Mouse (Mus musculus) myocyte (in vitro differentiated cells): ENCODE data around the gene Fam160b1. TPM values are rescaled to one million over a fixed set of nuclear protein-coding genes. Genes with fewer than 3 reads are reported as not detected.

Experiments used
- H3K27me3 ChIP-seq: one replicate; pipeline ENCODE4 v1.6.1; 2011; ENCODE audit not compliant: control insufficient read depth, insufficient read depth, insufficient read length
- H3K36me3 ChIP-seq: one replicate; pipeline ENCODE4 v1.6.1; 2011; ENCODE audit not compliant: control insufficient read depth, insufficient read depth
- H3K4me2 ChIP-seq: one replicate; pipeline ENCODE4 v1.6.1; 2011; ENCODE audit warnings: low read depth, control low read depth
- H3K4me3 ChIP-seq: one replicate; pipeline ENCODE4 v1.5.1; 2011; ENCODE audit warnings: mild to moderate bottlenecking, control low read depth, moderate library complexity
- H3K79me2 ChIP-seq: one replicate; pipeline ENCODE4 v1.6.1; 2011; ENCODE audit not compliant: control insufficient read depth, insufficient read depth
- H3ac ChIP-seq: one replicate; pipeline ENCODE4 v1.6.1; 2011; ENCODE audit not compliant: control insufficient read depth, insufficient read length
- CEBPB ChIP-seq: IDR thresholded peaks from 2 replicates; pipeline ENCODE4 v1.6.1; 2011; ENCODE audit warnings: mild to moderate bottlenecking, moderate library complexity; ENCODE audit not compliant: poor library complexity, insufficient read depth, severe bottlenecking
- E2F4 ChIP-seq: IDR thresholded peaks from one replicate; pipeline ENCODE4 v1.6.1; 2011; ENCODE audit warnings: mild to moderate bottlenecking, control low read depth, moderate library complexity; ENCODE audit not compliant: insufficient read depth
- MAX ChIP-seq: IDR thresholded peaks from one replicate; pipeline ENCODE4 v1.6.1; 2011; ENCODE audit warnings: low read depth, mild to moderate bottlenecking, control low read depth
- MYOD1 ChIP-seq, 3 experiments: IDR thresholded peaks; one replicate each; pipeline ENCODE4 v1.6.1; 2011; ENCODE audit warnings: control low read depth in 2 of 3, low read depth in 2 of 3, mild to moderate bottlenecking in 2 of 3, moderate library complexity in 1 of 3; ENCODE audit not compliant: insufficient read length in 2 of 3, control insufficient read depth in 1 of 3
- MYOG ChIP-seq, 3 experiments: IDR thresholded peaks; one replicate each; pipeline ENCODE4 v1.6.1; 2011; ENCODE audit warnings: control low read depth in 2 of 3, low read depth in 2 of 3, mild to moderate bottlenecking in 2 of 3; ENCODE audit not compliant: insufficient read length in 2 of 3, control insufficient read depth in 1 of 3, insufficient read depth in 1 of 3
- POLR2A ChIP-seq: IDR thresholded peaks from one replicate; pipeline ENCODE4 v1.6.1; 2011; ENCODE audit warnings: low read depth, mild to moderate bottlenecking, control low read depth, moderate library complexity; ENCODE audit not compliant: insufficient read length
- POLR2AphosphoS2 ChIP-seq: IDR thresholded peaks from one replicate; pipeline ENCODE4 v1.6.1; 2011; ENCODE audit warnings: low read depth, control low read depth; ENCODE audit not compliant: insufficient read length
- REST ChIP-seq: IDR thresholded peaks from one replicate; pipeline ENCODE4 v1.6.1; 2011; ENCODE audit warnings: mild to moderate bottlenecking, control low read depth, moderate library complexity; ENCODE audit not compliant: insufficient read depth, insufficient read length
- SRF ChIP-seq: IDR thresholded peaks from one replicate; pipeline ENCODE4 v1.6.1; 2011; ENCODE audit warnings: low read depth; ENCODE audit not compliant: control insufficient read depth, insufficient read length
- TCF12 ChIP-seq: IDR thresholded peaks from one replicate; pipeline ENCODE4 v1.6.1; 2011; ENCODE audit warnings: mild to moderate bottlenecking, control low read depth; ENCODE audit not compliant: poor library complexity, insufficient read depth, severe bottlenecking
- TCF3 ChIP-seq: IDR thresholded peaks from one replicate; pipeline ENCODE4 v1.6.1; 2011; ENCODE audit warnings: low read depth, control low read depth; ENCODE audit not compliant: insufficient read length
- USF1 ChIP-seq: IDR thresholded peaks from one replicate; pipeline ENCODE4 v1.6.1; 2011; ENCODE audit warnings: low read depth, mild to moderate bottlenecking, control low read depth, moderate library complexity
- polyA plus RNA-seq: library from polyadenylated mRNA; unstranded; fragments of >200 nt; fragmentation: generic; extraction: Trizol; gene quantifications from one replicate; pipeline ENCODE4 v1.2.1, GENCODE M21; 2012; ENCODE audit warnings: missing spikeins

The Fam160b1 gene
- polyA plus RNA-seq, 1 experiment: 7.1 TPM

DNA sequence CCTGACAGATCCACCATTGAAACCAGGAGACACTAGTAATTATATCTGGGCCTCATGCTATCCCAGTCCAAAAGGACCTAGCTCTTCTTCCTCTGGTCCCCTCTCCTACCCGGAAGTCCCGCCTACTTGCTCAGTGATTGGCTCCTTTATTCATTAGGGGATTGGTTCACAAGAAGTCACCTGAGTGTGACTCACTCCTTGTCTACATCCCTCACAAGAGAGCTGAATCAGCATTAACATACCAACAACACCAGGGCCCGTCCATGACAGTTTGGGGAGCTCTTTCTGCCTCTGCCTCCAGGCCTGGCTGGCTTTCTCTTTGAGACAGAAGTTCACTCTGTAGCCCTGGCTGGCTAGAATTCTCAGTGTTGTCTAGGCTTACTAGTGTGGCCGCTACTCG lies 14.7 kb downstream of the Fam160b1 start:
- TF ChIP-seq TCF3 (no peak), USF1 (peak; percentile 40), MYOD1 (IDR thresholded peaks at IDR 0.05; ENCODE audit: control insufficient read depth in 1 of 3, insufficient read length in 2 of 3, low read depth in 2 of 3) (no peak)

DNA sequence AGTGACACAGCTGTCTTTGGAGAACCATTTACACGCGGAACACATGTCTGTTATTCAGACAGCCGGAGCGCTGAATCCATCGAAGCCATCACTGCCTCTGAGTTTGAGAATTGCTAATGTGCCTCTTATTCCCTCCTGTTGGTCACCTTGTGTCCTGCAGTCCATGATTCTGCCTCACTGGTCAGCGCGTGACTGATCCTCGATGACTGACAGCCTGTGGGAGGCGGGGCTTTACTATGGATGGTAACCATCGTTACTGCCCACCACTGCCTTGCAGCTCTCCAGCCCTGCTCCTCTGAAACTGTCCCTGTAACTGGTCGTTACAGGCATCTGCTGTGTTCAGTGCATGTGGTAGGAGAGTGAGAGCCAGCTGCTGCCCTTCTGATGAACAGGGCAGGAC lies 15.3 kb downstream of the Fam160b1 start:
- Histone ChIP-seq H3K4me3 (no peak overlapping the region), H3K27me3 (no peaks in the 10 kb centered on the region), H3K36me3 (peaks cover 39% of the 10 kb centered on the region), H3ac (no peak overlapping the region), H3K79me2 (no peaks in the 10 kb centered on the region), H3K4me2 (no peak overlapping the region)
- no peak for TF ChIP-seq POLR2A
- no peak for TF ChIP-seq MYOD1 (IDR thresholded peaks at IDR 0.05; ENCODE audit: control insufficient read depth in 1 of 3, insufficient read length in 2 of 3, low read depth in 2 of 3)
- TF ChIP-seq MAX: no peak
- TF ChIP-seq POLR2AphosphoS2: no peak
- TF ChIP-seq TCF3: no peak
- TF ChIP-seq SRF: no peak
- TF ChIP-seq MYOG (IDR thresholded peaks at IDR 0.05; ENCODE audit: control insufficient read depth in 1 of 3, insufficient read depth in 1 of 3, insufficient read length in 2 of 3, low read depth in 2 of 3): no peak
- TF ChIP-seq CEBPB: no peak
- no peak for TF ChIP-seq TCF12
- TF ChIP-seq USF1: no peak
- TF ChIP-seq E2F4: no peak
- no peak for TF ChIP-seq REST

More for the DNA sequence above, 14.7 kb downstream of the Fam160b1 start:
- Histone ChIP-seq H3K79me2 (no peaks in the 10 kb centered on the region), H3K4me2 (no peak overlapping the region), H3K36me3 (peaks cover 37% of the 10 kb centered on the region), H3K4me3 (no peak overlapping the region), H3ac (no peak overlapping the region), H3K27me3 (no peaks in the 10 kb centered on the region)

DNA sequence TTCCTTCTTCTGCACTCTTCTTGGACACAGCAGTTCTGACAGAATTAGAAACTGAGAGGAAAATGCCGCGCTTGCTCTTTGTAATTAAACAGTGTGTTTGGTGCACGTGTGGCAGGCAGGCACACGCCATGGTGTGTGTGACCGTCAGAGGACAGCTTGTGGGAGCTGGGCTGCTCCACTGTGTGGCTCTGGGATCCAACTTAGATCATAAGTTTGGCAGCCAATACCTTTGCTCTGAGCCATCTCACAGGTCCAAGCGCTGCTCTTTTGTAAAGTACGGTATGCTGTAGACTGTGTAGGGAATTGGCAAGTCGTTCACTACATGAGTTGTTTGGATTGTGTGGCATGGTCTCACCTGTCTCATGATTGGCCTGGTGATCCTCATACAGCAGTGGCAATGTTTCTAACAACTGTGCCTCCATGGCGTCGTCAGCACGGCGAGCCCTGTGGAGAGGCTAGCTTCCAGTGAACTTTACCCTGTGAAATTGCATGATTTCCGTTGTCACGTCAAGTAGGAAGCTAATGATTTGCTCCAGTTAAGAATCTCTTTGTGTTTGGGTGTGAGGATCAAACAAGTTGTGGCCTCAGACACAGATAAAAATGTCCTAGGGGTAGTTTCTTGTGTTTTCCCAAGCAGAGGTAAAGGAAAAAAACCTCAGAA lies 16.7 kb downstream of the Fam160b1 start:
- no peak overlapping the region for H3K4me2 ChIP-seq
- H3K79me2 ChIP-seq: no peaks in the 10 kb centered on the region
- no peaks in the 10 kb centered on the region for H3K27me3 ChIP-seq
- H3K36me3 ChIP-seq: peaks cover 49% of the 10 kb centered on the region
- TF ChIP-seq POLR2A (no peak), E2F4 (no peak), MYOG (IDR thresholded peaks at IDR 0.05; ENCODE audit: control insufficient read depth in 1 of 3, insufficient read depth in 1 of 3, insufficient read length in 2 of 3, low read depth in 2 of 3) (no peak)
- H3K4me3 ChIP-seq: no peak overlapping the region
- H3ac ChIP-seq: no peak overlapping the region

DNA sequence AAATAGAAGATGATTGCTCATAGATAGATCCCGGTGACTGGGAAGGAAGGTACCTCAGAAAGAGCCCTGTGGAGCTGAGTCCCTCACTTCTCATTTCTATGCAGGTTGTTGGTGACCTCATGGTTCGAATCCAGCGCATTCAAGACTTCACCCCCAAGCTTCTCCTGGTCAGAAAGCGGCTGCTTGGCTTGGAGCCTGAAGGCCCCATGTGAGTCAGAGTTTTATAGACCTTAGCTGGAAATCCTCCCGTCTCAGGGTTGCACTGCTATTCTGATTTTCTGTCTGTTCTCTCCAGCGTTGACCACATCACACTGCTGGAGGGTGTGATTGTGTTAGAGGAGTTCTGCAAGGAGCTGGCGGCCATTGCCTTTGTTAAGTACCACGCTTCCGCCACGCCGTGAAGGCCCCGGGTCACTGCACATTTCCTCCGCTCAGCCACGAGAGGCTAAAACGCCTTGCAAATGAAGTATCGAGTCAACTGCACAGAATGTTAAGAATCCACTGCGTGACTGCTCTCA lies 25.8 kb downstream of the Fam160b1 start:
- Histone ChIP-seq H3ac (no peak overlapping the region), H3K36me3 (peaks cover 65% of the 10 kb centered on the region), H3K4me3 (no peak overlapping the region), H3K4me2 (no peak overlapping the region), H3K27me3 (no peaks in the 10 kb centered on the region), H3K79me2 (no peaks in the 10 kb centered on the region)
- TF ChIP-seq REST: no peak
- no peak for TF ChIP-seq TCF12
- TF ChIP-seq E2F4: no peak
- no peak for TF ChIP-seq MYOG (IDR thresholded peaks at IDR 0.05; ENCODE audit: control insufficient read depth in 1 of 3, insufficient read depth in 1 of 3, insufficient read length in 2 of 3, low read depth in 2 of 3)
- TF ChIP-seq TCF3: no peak
- TF ChIP-seq MYOD1 (IDR thresholded peaks at IDR 0.05; ENCODE audit: control insufficient read depth in 1 of 3, insufficient read length in 2 of 3, low read depth in 2 of 3): no peak
- TF ChIP-seq SRF: no peak
- no peak for TF ChIP-seq CEBPB
- no peak for TF ChIP-seq USF1
- TF ChIP-seq MAX: no peak
- TF ChIP-seq POLR2AphosphoS2: no peak
- no peak for TF ChIP-seq POLR2A

DNA sequence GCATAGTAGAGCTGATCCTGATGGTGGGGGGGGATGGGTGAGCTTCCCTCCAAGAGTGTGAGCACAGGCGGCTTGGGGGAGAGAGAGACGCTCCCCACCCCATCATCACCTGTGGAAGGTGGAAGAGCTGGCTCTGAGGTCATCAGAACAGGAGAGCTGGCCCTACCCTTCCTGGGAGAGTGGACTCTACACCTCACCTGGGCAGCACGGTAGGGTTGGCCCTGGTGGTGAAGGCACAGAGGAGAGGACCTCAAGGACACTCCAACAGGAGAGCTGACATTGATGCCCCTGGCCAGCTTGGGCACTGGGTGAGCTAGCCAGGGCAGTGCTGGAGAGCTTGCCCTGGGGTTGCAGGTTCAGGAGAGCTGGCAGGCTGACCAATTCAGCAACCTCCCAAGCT lies 31.1 kb downstream of the Fam160b1 start:
- Histone ChIP-seq H3K27me3 (no peaks in the 10 kb centered on the region), H3K79me2 (no peaks in the 10 kb centered on the region), H3K4me2 (no peak overlapping the region), H3K4me3 (no peak overlapping the region), H3ac (no peak overlapping the region), H3K36me3 (peaks cover 34% of the 10 kb centered on the region)
- TF ChIP-seq SRF: no peak
- no peak for TF ChIP-seq MAX
- TF ChIP-seq TCF12: no peak
- no peak for TF ChIP-seq REST
- no peak for TF ChIP-seq TCF3
- TF ChIP-seq POLR2A: no peak
- no peak for TF ChIP-seq CEBPB
- no peak for TF ChIP-seq E2F4
- no peak for TF ChIP-seq MYOD1 (IDR thresholded peaks at IDR 0.05; ENCODE audit: control insufficient read depth in 1 of 3, insufficient read length in 2 of 3, low read depth in 2 of 3)
